Mouse (Mus musculus): ENCODE measurements around the gene Ap3b1.

- no peak for TF ChIP-seq CTCF (IDR thresholded peaks at IDR 0.05; ENCODE audit: low read depth, low read length)
- no peak for TF ChIP-seq EP300 (IDR thresholded peaks at IDR 0.05; ENCODE audit: insufficient read depth, low read depth, low read length)
- no peak for TF ChIP-seq POLR2A (IDR thresholded peaks at IDR 0.05; ENCODE audit: insufficient read depth, low read length)
These were observed 138.8 kb downstream of the Ap3b1 start for GRCm38 (mm10) chr13:94497521-94497920.
